Mouse (Mus musculus) liver, embryonic 12.5 days (tissue): Measurements from ENCODE around the gene H1f0. TPM values are rescaled to one million over a fixed set of nuclear protein-coding genes. Genes with fewer than 3 reads are reported as not detected.
A peak's percentile ranks its signal among the peaks of the same experiment; 100 is the strongest.

Source experiments
- ATAC-seq: fragments of 200-750 bp; cut with Nextera tagmentation; 2 replicates; pipeline ENCODE4 v1.8.0; 2017; ENCODE audit warnings: moderate number of reproducible peaks, mild to moderate bottlenecking, moderate library complexity
- H3K27ac ChIP-seq: fragments of 300-500 bp; sonication (generic); 2 replicates; pipeline ENCODE4 v1.5.1; 2016; ENCODE audit warnings: mild to moderate bottlenecking
- H3K27me3 ChIP-seq: fragments of 300-500 bp; sonication (generic); replicated peaks from 2 replicates; pipeline ENCODE4 v1.6.1; 2016; ENCODE audit warnings: mild to moderate bottlenecking, moderate library complexity
- H3K36me3 ChIP-seq: fragments of 300-500 bp; sonication (generic); 2 replicates; pipeline ENCODE4 v1.6.1; 2016; ENCODE audit warnings: mild to moderate bottlenecking, moderate library complexity
- H3K4me1 ChIP-seq: fragments of 300-500 bp; sonication (generic); 2 replicates; pipeline ENCODE4 v1.6.1; 2016
- H3K4me2 ChIP-seq: fragments of 300-500 bp; sonication (generic); 2 replicates; pipeline ENCODE4 v1.6.1; 2016; ENCODE audit warnings: mild to moderate bottlenecking, moderate library complexity
- H3K4me3 ChIP-seq: fragments of 300-500 bp; sonication (generic); 2 replicates; pipeline ENCODE4 v1.5.1; 2016; ENCODE audit warnings: mild to moderate bottlenecking, moderate library complexity
- H3K9ac ChIP-seq: fragments of 300-500 bp; sonication (generic); 2 replicates; pipeline ENCODE4 v1.6.1; 2016; ENCODE audit warnings: mild to moderate bottlenecking, moderate library complexity
- H3K9me3 ChIP-seq: fragments of 300-500 bp; sonication (generic); replicated peaks from 2 replicates; pipeline ENCODE4 v1.6.1; 2016; ENCODE audit warnings: mild to moderate bottlenecking, moderate library complexity
- WGBS: fragments of 180-500 bp; shearing (Covaris S2); methylation state at CpG from one replicate; pipeline ENCODE4 v1.1.7; 2016; ENCODE audit not compliant: insufficient replicate concordance; 5-methylcytosine and 5-hydroxymethylcytosine counted together
- microRNA-seq: library from miRNA; unstranded; fragments of <30 nt; microRNA quantifications from one replicate; pipeline ENCODE4, GENCODE M21; 2017
- polyA plus RNA-seq: library from polyadenylated mRNA; unstranded; fragments of >200 nt; fragmentation: Nextera tagmentation; extraction: Ambion mirVana; gene quantifications from 2 replicates; pipeline ENCODE4 v1.2.1, GENCODE M21; 2016

H1f0 gene
- polyA plus RNA-seq, 1 experiment from 2014 or later, result 114 TPM

DNA sequence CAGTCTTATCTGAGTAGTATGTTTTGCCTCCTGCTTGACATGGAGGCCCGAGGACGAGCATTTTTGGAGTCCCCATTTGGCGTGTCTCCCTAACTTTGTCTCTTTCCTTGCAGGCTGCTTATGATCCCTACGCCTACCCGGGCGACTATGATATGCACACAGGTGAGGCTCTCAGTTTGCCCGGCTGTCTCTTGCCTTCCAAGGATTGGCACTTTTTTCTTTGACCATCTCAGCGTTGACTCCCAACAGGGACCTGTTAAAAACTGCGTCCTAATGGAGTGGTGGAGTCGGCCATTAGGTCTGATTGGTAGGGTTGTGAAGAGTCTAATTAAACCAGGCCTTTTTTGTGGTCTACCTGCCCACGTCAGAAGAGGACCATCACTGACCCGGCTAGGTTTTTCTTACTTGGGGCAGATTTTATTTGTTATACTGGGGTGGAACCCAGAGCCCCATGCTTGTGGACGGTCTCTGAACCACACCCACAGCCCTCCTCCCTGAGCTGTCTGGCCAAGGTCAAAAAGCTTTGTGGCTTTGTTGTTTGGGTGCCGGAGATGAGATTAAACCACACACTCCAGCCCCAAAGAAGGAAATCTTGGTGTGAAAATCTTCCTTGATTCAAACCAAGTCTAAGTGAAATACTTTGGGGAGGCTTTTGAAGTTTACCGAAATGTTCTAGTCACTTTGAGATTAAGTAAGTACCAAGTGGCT is 47.6 kb downstream of the H1f0 start:
- peak; percentile 25; the same call in 1 of the 2 replicates for ATAC-seq
- peaks cover 49% of the 10 kb centered on the region for H3K36me3 ChIP-seq
- peaks cover 30% of the 10 kb centered on the region for H3K4me1 ChIP-seq
- H3K4me3 ChIP-seq, result peak overlapping the region; percentile 86
- peak overlapping the region; percentile 81 for H3K27ac ChIP-seq
- H3K9me3 ChIP-seq, result no peaks in the 10 kb centered on the region
- peak overlapping the region; percentile 84 for H3K9ac ChIP-seq
- WGBS, result 14% methylated on average over 15 of the region's 15 CpGs
- H3K4me2 ChIP-seq, result peak overlapping the region; percentile 94
- no peaks in the 10 kb centered on the region for H3K27me3 ChIP-seq

DNA sequence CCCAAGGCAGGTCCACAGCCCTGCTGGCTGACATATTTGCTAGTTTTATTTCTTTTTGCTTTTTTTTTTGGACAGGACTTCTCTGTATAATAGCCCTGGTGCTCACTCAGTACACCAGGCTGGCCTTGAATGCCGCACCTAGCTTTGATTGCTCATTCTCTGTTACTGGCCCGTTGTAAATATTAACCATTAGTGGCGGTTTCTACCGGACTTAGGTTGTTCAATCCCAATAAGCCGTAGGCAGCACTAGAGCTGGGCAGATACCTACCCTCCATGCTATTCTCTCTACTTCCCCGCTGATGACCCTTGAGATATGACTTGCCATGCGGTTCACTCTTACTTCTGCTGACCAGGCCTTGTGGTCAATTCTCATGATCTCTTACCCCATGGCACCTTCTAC is 51.3 kb downstream of the H1f0 start:
- H3K9me3 ChIP-seq, result no peaks in the 10 kb centered on the region
- no peak overlapping the region for H3K27ac ChIP-seq
- no peak overlapping the region for H3K9ac ChIP-seq
- peaks cover 21% of the 10 kb centered on the region for H3K4me1 ChIP-seq
- no peak overlapping the region for H3K4me3 ChIP-seq
- 89% methylated on average over 7 of the region's 7 CpGs for WGBS
- no peaks in the 10 kb centered on the region for H3K27me3 ChIP-seq
- H3K36me3 ChIP-seq, result peaks cover 87% of the 10 kb centered on the region
- no peak for ATAC-seq
- no peak overlapping the region for H3K4me2 ChIP-seq

Small RNA genes lying within 50 kb of the gene (microRNA-seq; reads per million reads assigned to microRNA genes)
- not detected for gene Mir6956

Other genes starting within 250 kb of the H1f0 start
- 2.3 and 2.5 TPM in 2 replicates for gene Card10, start 225.4 kb upstream of the H1f0 start, polyA plus RNA-seq
- gene Cdc42ep1, start 185.8 kb upstream of the H1f0 start, polyA plus RNA-seq, result 17.6 and 18.1 TPM in 2 replicates
- gene Lgals2, start 172.9 kb upstream of the H1f0 start, polyA plus RNA-seq, result 7.0 and 9.5 TPM in 2 replicates
- 32.2 and 33.5 TPM in 2 replicates for gene Gga1, start 151.3 kb upstream of the H1f0 start, polyA plus RNA-seq
- 0.17 and 0.43 TPM in 2 replicates for gene Gm49510, start 128.8 kb upstream of the H1f0 start, polyA plus RNA-seq
- 34.3 and 39.3 TPM in 2 replicates for gene Sh3bp1, start 128.7 kb upstream of the H1f0 start, polyA plus RNA-seq
- gene Pdxp, start 114.5 kb upstream of the H1f0 start, polyA plus RNA-seq, result 17.1 and 17.4 TPM in 2 replicates
- gene Lgals1, start 101.7 kb upstream of the H1f0 start, polyA plus RNA-seq, result 644 and 660 TPM in 2 replicates
- gene Nol12, start 93.5 kb upstream of the H1f0 start, polyA plus RNA-seq, result 47.9 and 51.6 TPM in 2 replicates
- 21.0 and 26.8 TPM in 2 replicates for gene Triobp, start 80.7 kb upstream of the H1f0 start, polyA plus RNA-seq
- 0.41 and 0.55 TPM in 2 replicates for gene Galr3, start 13.4 kb downstream of the H1f0 start, polyA plus RNA-seq
- gene Ankrd54, start 34.4 kb downstream of the H1f0 start, polyA plus RNA-seq, result 58.9 and 61.4 TPM in 2 replicates
- gene Eif3l, start 46.7 kb downstream of the H1f0 start, polyA plus RNA-seq, result 188 and 201 TPM in 2 replicates
- gene Micall1, start 80.4 kb downstream of the H1f0 start, polyA plus RNA-seq, result 3.0 and 3.2 TPM in 2 replicates
- 280 and 301 TPM in 2 replicates for gene Polr2f, start 112.6 kb downstream of the H1f0 start, polyA plus RNA-seq
- gene 1700088E04Rik, start 112.8 kb downstream of the H1f0 start, polyA plus RNA-seq, result 0.86 and 1.0 TPM in 2 replicates
- 0.17 and 0.29 TPM in 2 replicates for gene Sox10, start 136.8 kb downstream of the H1f0 start, polyA plus RNA-seq
- 16.1 and 17.1 TPM in 2 replicates for gene Pick1, start 200.7 kb downstream of the H1f0 start, polyA plus RNA-seq
- 0.07 TPM in 1 of 2 replicates, not detected in the other for gene Gm49486, start 200.9 kb downstream of the H1f0 start, polyA plus RNA-seq
- gene Slc16a8, start 226.3 kb downstream of the H1f0 start, polyA plus RNA-seq, result not detected in 2 replicates